Mouse (Mus musculus): Measurements from ENCODE around the gene Spag17.

The Spag17 gene

DNA sequence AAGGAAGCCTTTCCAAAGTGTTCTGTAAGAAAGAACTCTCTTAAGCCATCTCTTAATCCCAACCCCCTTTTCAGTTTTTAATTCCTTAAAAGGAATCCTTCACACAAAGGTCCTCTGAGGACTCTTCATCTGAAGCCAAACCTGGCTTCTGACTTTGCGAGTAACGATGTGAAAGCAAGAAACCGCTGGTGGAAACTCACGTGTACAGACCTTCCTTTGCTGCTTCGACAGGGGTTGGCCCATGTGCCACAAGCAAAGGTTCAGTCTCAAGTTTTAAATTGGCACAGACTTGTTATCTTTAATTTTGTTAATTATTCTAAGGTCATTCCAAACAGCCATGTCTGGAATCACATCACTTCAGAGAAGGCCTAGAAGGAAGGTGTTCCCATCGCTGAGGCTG is 79.1 kb downstream of the Spag17 start:
- no peak for DNase-seq (ENCODE audit: low spot score)

DNA sequence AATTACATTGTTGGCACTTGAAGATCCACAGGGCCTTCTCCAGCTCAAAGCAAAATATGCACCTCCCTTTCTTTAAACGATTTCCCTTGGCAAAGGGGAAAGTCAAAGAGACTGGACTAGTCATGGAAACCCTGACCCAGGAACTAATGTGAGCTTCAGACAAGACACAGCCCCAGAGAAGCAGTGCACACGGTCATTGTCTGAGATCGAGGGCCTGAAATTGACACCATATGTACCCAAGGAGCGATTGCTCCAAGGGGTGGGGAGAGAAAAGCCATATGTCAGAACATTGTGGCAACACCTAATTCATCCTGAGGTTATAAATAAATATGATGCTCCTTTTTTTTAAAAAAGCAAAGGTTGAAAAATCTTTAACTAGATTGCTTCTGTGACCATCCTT is 80.7 kb downstream of the Spag17 start:
- DNase-seq (ENCODE audit: low spot score) = no peak

DNA sequence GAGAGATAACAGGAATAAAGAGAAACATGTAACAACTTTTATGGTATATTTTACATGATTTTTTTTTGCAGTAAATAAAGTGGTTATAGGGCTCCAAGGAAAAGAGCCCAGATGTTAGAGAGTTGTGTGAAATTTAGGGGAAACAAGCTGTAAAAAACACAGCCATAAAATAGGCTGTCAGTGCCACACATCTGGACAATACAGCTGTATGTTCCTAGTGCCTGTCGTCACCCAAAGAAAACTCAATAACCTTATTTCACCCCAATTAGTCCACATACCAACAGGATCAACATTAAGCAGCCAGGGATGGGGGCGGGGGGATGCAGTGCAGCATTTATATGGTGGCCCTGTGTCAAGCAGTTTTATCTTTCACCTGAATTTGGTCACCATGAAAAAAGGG is 81.1 kb downstream of the Spag17 start:
- no peak for DNase-seq (ENCODE audit: low spot score)

DNA sequence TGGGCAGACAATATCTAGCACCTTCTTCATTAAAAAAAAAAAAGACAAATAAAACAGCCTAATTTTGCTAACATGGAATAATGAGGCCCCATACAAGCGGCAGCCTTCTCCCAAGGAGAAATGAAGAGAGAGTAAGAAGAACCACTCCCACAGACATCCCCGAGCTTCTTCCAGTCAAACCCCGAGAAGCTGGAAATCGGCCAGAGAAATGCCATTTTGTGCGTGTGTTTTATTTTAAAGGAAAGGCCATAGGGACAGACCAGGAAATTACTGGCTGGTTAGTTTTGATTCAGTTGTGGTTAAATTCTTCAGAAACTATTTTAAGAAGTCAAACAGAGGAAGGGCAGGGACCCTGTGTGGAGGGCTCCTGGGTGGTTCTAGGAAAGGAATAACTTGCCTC is 85.6 kb downstream of the Spag17 start:
- no peak for DNase-seq (ENCODE audit: low spot score)

DNA sequence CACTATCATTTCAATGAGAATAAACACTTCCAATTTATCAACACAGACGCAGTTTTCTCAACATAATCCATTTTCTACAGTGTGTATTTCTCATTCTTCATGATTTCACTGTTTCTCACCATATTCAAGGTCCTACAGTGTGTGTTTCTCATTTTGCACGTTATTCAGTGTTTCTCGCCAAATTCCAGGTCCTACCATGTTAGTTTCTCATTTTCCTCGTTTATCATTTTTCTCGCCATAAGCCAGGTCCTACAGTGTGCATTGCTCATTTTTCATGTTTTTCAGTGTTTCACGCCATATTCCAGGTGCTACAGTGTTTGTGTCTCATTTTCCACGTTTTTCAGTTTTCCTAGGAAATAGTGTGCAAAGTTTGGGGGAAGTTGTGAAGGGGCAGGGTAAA is 95.8 kb downstream of the Spag17 start:
- no peak for DNase-seq (ENCODE audit: low spot score)

DNA sequence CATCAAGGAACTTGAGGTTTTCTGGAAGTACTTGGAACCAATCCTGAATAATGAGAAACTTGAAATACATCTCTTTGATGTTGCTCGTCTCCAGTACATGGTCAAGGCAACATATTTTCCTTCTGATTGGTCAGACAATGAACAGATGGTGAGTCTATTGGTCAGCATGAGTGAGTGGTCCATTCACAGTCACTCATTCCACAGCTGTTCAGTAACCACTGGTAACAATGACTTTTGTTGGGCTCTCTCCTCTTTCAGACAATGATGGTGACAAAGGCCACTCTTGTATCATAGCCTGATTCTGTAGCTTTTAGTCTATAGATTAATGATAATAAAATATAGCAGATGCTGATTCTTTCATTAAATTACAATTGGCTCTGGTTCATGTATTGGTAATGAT is 119.5 kb downstream of the Spag17 start:
- no peak for DNase-seq (ENCODE audit: low spot score)

DNA sequence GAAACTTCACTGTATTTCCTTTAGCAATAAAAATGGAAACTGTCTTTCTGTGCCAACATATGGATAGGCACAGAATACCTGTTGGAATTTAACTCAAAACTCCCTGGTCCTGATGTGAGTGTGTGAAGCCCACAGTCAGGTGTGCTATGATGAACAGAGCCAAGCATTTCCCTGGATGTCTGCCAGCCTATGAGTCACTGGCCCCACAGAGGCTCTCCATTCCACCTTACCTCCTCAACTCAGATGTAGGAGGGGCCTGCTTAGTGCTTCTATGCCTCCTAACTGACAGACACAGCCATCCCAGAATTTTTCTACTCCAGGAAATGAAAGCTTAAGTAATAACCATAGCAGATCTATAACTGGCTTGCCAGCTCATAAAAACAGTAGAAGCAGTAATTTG is 124.6 kb downstream of the Spag17 start:
- no peak for DNase-seq (ENCODE audit: low spot score)

DNA sequence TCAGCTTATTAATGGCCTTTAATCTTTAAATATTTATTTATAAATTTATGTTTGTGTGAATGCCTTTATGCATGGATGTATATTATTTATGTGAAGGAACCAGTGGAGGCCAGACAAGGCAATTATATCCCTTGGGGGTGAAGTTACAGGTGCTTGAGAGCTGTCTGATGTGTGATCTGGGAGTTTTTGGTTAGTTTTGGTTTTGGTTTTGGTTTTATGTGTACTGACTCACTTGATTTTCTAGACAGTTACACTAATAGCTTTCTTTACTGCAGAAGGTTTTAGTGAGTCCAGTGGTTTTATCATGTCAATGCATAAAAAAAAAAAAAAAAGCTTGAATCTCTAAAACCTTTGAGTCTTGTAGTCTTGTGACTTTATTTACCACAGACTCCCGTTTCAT is 128.9 kb downstream of the Spag17 start:
- no peak for DNase-seq (ENCODE audit: low spot score)

DNA sequence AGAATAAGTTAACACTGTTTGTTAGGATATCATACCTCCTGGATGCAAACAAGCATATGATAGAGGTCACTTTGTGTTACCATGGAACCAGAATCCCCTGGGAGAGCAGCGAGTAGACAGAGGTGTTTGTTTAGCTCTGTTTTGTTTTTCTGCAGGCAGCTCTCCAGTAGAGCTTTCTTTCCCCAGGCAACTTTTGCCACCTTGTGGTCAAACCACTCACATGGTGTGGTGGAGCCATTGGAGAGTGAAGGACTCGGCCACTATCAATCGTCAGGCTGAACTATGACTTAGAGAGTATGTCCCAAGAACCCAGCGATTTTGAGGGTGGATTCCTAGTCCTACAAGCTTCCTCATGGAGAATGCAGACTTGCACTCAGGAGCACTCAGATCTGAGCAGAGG is 146.1 kb downstream of the Spag17 start:
- DNase-seq (ENCODE audit: low spot score) = no peak

DNA sequence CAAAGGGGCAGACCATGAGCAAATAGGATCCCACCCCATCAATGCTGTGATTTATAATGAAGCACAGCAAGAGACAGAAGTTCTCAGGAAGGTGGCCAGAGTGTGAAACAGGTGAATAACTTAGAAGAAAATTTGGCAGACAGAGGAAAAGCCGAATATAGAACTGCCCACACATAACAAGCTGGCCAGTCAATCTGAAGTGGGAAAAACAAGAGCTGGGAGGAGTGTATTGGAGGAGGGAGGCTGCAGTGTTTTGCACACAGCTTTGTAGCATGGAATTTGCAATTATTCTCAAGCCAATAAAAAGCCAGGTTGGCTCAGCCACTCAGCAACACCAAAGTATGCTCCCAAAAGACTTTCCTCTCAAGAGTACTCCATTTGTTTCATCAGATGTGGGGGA is 147.8 kb downstream of the Spag17 start:
- DNase-seq (ENCODE audit: low spot score) = no peak

DNA sequence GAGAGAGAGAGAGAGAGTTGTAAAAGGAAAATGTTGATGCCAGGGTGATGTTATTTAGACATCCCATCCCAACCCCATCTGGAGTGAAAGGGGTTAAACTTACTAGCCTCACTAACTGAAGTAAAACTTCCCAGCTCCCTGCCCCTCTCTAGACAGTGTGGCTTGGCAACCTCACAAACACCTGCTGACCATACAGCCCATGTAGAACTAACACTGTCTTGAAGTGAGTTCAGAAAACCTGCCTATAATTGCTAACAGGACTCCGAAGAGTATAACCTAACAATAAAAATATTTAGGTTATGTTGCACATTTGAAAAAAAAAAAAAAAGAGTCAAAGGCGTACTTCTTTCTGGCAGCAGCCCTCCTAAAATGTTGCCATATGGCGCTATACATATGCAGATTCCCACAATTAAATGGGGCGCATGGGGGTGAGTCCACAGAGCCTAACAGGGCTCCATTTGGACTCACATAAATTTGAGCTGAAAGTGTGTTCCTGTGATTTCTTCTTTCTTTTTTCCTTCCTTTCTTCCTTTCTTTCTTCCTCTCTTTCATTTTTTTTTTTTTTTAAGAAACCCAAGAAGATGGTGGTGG is 149.3 kb downstream of the Spag17 start:
- DNase-seq (ENCODE audit: low spot score) = no peak

DNA sequence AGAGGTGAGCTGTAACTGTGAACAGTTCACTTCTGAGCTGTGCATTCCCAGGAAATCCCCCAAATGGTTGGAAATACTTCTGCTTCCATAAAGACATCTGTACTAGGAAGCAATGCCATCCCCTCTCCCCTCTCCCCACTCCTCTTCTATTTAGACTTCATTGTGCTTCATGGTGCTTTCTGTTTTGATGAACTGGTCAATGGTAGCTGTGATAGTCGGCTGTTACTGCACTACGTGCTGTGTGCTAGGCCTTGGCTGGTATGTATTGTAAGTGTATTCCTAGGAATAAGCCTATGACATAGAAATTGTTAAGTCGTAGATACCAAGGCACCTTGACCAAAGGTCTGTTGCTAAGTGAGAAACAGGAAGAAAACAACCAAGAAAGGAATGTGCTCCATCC is 149.9 kb downstream of the Spag17 start:
- DNase-seq (ENCODE audit: low spot score) = no peak

DNA sequence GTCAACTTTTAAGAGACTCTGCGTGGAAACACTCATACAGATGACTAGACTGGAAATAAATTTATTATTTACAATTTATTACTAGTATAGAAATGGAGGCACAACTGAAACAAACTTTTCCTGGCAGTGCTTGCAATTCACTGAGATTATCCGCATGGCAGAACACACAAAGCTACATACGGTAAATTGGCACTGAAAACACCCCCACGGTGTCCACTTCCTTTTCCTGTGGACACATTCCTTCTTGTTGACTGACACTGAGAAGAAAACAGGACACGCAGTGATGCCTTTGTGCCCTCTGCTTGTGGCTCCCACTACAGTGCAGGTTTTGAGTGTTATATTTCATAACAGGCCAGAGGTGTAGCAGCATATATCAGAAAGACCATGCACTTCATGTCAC is 151.6 kb downstream of the Spag17 start:
- DNase-seq (ENCODE audit: low spot score) = no peak

DNA sequence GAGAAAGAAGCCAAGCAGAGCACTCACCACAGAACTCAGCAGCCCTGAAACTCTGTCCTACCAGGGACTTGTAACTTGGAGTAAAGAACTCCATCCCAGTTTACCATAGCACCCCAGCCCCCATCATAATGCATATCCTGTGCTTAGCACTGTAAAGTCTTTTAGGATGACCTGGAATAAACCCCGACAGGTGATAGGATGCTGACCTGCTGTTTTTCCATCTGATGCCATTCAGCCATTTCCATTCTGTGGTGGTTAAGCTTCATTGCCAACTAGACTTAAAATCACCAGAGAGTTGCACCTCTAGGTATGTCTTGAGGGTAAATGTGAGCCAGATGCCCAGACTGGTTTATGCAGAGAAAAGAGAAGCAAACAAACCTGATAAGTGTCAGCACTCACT is 189.2 kb downstream of the Spag17 start:
- DNase-seq (ENCODE audit: low spot score) = no peak

DNA sequence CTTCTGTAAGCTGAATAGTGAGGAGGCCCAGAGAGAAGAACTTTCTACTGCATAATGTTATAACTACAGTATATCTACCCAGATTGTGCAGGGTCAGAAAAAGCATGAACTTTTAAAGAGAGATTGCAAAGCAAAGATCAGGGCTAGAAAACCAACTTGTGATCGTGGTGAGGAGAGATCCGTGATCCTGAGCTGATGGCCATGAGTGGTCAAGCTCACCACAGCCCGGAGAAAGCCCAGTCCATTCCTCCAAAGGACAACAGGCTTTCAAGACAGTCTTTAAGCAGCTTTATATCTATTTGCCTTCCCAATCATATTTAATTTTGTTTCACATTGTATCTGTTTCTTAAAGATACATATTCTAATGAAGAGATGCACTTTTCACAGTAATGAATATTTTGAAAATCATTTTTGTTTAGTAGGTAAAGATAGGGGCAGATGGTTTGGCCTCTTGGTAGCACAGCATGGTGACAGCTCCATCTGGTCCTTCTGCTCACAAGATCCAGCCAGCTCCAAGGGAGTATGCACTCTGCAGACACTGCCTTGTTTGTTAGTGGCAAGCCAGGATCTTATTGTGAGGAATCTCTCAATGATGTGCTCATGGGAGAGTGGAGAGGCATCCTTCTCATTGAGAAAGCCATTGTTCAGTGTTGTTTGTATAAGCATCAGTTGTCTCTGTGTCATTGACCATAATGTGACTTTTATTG is 217.3 kb downstream of the Spag17 start:
- DNase-seq (ENCODE audit: low spot score) = no peak

DNA sequence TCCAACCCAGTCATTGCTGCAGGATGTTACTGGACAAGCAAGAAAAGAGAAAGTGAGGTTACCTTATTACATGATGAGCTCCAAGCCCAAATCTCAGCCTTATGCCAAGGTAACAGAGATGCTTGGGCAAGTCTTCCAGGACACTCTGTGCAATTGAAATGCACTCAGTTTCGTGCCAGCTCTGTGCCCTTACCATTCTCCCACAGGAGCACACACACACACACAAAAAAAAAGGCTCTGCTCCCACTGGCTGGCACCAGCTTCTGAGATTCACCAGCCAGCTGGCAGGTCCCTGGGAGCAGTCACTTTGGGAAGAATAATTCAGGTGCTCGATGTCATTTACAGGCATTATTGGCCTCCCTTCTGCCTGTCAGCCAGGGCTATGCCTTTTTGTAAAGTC is 221.5 kb downstream of the Spag17 start:
- no peak for DNase-seq (ENCODE audit: low spot score)

DNA sequence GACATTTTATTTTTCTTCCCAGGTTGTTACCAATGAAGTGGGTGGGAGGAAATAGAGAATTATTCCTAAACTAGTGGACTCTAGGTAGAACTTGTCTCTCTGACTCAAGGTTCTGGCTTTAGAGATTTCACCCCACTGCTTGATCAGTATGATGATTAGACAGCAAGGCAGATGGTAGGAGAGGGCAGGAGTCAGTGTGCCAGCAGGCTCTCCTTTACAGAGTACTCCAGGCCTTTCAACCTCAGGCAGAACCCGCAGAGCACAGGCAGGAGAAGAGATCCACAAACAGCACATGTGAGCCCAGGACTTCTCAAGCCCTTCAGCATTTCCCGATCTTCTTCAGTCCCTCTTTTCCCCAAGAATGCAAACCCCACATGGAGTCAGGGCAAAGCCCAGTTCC is 233.5 kb downstream of the Spag17 start:
- no peak for DNase-seq (ENCODE audit: low spot score)

DNA sequence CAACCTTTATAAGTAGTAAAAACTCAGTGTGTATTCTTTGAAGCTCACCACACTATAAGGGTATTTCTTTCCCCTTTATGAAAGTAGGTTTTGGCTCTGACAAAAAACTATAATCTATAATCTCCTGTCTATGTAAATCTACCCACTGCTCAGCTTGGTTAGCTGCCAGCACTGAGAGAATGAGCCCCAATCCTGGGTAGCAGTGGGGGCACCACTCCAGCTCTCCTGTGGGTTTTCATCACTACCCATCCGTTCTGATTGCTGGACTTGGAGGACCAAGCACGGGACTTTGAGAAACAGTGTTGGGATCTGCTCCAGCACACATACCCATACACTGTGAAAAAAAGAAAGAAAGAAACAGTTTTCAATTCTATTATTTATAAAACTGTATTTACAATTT is 236.8 kb downstream of the Spag17 start:
- no peak for DNase-seq (ENCODE audit: low spot score)

DNA sequence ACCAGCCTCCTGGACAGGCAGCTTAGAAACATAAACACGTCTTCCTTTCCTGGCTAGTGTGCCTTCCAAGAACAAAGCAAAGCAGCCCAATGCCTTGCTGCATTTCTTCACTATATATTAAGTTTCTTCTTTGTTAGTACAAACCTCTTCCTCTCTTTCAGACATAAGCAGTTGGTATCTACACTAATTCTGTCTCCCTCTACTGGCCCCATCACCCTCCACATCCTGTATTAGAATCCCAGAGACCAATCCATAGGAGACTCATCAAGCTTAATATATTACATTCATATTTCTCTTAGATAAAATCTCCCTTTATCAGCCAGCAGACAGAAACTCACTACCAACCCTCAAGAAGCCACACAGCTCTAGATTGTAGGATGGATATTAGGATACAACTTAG is 237.2 kb downstream of the Spag17 start:
- no peak for DNase-seq (ENCODE audit: low spot score)

DNA sequence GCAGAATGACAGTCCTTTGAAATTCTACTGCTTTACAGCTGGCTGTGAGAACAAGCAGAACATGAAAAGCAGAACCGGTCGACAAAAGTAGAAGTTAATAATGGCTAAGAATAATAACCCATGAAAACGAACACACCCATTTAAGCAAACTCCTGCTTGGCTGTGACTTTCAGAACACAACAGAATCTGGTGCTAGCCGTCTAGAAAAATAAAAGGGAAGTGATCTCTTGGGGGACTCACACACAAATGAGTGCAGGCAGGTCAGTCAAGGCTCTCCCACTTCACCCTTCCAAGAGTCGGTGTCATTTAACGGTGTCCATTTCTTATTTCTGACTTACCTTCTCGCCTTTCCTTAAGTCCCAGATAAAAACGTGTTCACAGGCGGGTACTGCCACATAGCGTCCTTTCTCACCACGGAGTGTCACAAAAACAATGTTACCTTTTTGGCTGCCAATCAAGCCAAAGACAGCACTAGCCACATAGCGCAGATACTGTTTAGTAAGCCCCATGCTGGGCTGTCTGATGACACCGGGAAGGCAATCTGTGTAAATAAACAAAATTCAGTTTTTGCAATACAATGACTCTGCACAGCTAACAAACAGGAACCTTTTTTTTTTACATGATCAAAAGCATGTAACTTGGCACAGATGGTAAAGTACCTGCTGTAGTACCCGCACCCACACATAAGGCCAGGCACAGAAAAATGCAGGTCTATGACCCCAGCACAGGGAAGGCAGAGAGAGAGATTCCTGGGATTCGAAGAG is 275.7 kb downstream of the Spag17 start:
- no peak for DNase-seq (ENCODE audit: low spot score)

DNA sequence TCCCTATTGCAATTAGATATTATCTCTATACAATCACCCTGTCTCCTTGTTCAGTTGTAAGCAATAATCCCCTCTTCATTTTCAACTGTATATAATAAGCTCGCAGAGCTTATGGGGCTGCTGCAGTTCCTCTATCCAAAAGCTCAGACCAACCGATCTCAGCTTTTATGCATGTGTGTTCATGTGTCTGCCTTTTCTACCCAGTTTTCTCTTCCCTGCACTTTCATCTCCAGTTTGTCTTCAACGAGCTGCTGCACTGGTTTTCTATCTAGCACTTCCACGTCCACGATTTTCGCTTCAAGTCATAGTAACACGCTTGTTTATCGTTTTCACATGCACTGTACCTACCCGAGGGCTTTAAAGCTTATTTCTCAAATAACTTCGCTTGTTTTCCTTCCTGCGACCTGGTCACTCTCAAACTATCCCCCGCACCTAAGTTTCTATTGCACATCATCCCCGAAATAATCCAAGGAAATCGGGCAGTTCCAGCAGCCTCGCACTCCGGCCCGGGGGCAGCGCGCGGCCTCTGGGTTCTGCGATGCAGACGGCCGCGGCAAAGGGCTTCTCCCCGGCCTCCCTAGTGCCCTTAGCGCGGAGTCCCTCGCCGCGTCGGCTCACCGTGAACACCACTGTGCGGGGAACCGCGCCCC is 276.6 kb downstream of the Spag17 start:
- DNase-seq (ENCODE audit: low spot score) = no peak

DNA sequence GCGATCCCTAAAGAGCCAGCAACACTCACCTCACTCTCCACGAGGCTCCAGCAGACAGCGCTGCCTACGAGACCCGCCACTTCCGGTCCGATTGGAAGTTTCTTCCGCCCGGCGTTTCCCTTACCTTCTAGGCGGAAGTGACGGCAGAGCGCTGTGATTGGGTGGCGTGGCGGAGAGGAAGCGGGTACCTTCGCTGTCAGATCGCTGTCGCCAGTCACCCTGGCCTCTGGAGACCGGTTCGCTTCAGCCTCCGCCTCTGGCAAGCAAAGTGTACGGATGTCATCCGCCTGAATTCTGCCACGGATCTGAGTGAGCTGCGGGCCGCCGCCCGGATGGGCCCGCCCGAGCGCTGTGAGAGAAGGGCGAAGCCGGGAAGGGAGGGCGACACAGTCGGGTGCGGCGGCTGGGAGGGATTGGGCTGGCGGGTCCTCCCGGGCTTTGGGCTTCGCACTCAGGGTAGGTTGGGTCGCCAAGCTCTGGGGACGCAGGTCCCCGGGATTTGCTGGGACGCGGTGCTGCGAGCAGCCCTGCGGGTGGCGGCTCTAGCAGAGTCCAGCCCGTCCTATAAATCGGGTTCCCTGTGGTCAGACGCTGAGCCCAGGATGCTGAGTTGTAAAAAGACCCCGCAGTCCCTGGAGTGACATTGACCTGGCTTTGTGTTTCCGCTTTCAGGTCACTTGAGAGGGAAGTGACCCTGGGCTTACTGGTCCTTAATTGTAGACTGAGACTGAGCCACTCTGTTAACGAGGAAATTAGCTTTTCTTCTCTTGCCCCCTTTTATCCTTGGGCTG is 277.3 kb downstream of the Spag17 start, which contains the start of the genes Gdap2 and Wdr3:
Gdap2 (plus strand) TSS at position 67 of the 791 bp plus-strand sequence.
Wdr3 (minus strand) TSS at position 93 of the 791 bp plus-strand sequence.
- peak; percentile 90 for DNase-seq (ENCODE audit: low spot score)
